Mouse (Mus musculus) frontal cortex, postnatal 14 days (tissue): ENCODE measurements around the gene Pcsk2.

ENCODE experiments used
- DNase-seq, 2 experiments: peaks; one replicate each; pipeline ENCODE4 v3.0.0; 2022; ENCODE audit warnings: low spot score in 2 of 2

Pcsk2 gene

GRCm38 (mm10) chr2:143837291-143837701 lies 291.3 kb downstream of the Pcsk2 start:
- peak; percentile 49 to 70 for DNase-seq

- no peak for DNase-seq
Measured at GRCm38 (mm10) chr2:143838698-143839097, 292.7 kb downstream of the Pcsk2 start.

GRCm38 (mm10) chr2:143839458-143839857 lies 293.5 kb downstream of the Pcsk2 start:
- no peak for DNase-seq

DNA sequence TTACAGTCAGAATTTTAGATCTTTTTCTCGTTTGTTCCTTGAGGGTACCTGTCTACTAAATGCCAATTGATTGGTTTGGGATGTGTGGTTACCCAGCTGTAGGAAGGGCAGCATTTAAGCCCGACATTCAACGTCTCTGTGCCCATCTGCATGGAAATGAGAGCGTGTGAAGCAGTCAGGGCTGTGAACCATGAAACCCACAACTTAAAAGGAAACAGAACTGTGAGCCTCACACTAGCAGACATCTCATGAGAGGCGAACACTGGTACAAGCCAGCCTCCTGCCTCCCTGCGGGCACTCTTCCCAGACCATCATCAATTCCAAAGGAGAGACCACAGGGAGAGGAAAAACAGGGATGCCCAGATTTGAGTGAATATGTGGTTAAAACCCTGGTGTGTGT lies 294.9 kb downstream of the Pcsk2 start:
- DNase-seq, result no peak

GRCm38 (mm10) chr2:143841536-143841935 lies 295.6 kb downstream of the Pcsk2 start:
- DNase-seq, result no peak

GRCm38 (mm10) chr2:143844779-143845178 lies 298.8 kb downstream of the Pcsk2 start:
- no peak for DNase-seq

- no peak for DNase-seq
Measured at GRCm38 (mm10) chr2:143846799-143847198, 300.8 kb downstream of the Pcsk2 start.

DNA sequence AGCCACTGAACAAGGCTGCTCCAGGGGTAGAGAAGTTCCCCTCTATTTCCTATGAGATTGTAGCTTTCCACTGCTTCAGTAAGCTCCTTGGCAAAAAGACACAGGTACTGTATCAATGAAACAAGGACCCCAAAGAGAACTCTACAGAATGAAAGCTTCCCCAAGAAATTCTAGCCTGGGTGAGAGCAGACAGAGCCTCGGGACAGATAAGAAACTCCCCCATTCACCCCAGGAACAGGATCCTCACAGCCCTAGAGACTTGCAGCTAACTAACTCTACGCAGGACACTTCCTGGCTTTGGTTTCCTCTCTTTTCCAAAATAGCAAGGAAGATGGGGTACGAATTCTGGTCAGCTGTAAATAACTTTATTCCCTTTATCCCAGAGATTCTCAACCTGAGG lies 301.3 kb downstream of the Pcsk2 start:
- no peak for DNase-seq

- DNase-seq, result no peak
Measured at GRCm38 (mm10) chr2:143851354-143852221, 305.6 kb downstream of the Pcsk2 start.

GRCm38 (mm10) chr2:143852295-143853275 lies 306.6 kb downstream of the Pcsk2 start:
- no peak for DNase-seq

DNA sequence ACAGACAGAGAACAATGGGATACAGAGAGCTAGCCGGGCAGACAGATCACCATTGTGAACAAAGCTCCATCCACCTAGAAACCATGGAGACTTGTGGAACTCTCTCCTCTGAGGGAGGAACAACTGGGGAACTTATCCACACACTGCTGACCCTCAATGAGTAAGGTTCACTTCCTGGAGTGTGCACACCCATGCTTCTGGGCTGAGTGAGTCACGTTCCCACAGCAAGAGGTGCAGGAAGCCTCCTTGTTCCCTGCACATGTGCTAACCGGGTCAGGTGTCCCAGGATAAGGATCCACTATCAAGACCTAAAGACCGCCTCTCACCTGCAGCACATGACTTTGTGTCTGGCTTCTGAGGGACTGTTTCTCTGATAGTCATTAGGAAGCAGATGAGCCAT lies 307.5 kb downstream of the Pcsk2 start:
- DNase-seq, result no peak

GRCm38 (mm10) chr2:143859166-143859565 lies 313.2 kb downstream of the Pcsk2 start:
- DNase-seq, result no peak

- DNase-seq, result peak in 1 of 2 experiments; percentile 14
Measured at GRCm38 (mm10) chr2:143862484-143863231, 316.7 kb downstream of the Pcsk2 start, which contains the start of gene Bfsp1. Gene Bfsp1 (minus strand): TSS chr2:143863173.

GRCm38 (mm10) chr2:143864600-143864999 lies 318.6 kb downstream of the Pcsk2 start:
- DNase-seq, result no peak
